Mouse (Mus musculus) olfactory bulb, adult 2 months (tissue): ENCODE measurements around the gene Adcyap1r1. TPM values are rescaled to one million over a fixed set of nuclear protein-coding genes. Genes with fewer than 3 reads are reported as not detected.

Source experiments
- H3K27ac ChIP-seq: fragments of 200-500 bp; 2 replicates; pipeline ENCODE4 v1.5.1; 2012; ENCODE audit warnings: low read depth, low read length; ENCODE audit not compliant: insufficient read depth
- H3K4me1 ChIP-seq: fragments of 200-500 bp; 2 replicates; pipeline ENCODE4 v1.6.1; 2012; ENCODE audit warnings: low read length; ENCODE audit not compliant: control insufficient read depth, insufficient read depth
- H3K4me3 ChIP-seq: fragments of 200-500 bp; 2 replicates; pipeline ENCODE4 v1.5.1; 2012; ENCODE audit warnings: mild to moderate bottlenecking, low read depth, low read length, moderate library complexity; ENCODE audit not compliant: insufficient read depth
- CTCF ChIP-seq: fragments of 200-500 bp; IDR thresholded peaks from 2 replicates; pipeline ENCODE4 v1.5.1; 2012; ENCODE audit warnings: low read depth, mild to moderate bottlenecking, low read length, moderate library complexity; ENCODE audit not compliant: insufficient read depth
- POLR2A ChIP-seq: fragments of 200-500 bp; IDR thresholded peaks from 2 replicates; pipeline ENCODE4 v1.6.1; 2012; ENCODE audit warnings: mild to moderate bottlenecking, low read depth, low read length, moderate library complexity; ENCODE audit not compliant: insufficient read depth
- WGBS: fragments of 180-500 bp; shearing (Covaris S2); methylation state at CpG from one replicate; pipeline ENCODE4 v1.1.7; 2018; 5-methylcytosine and 5-hydroxymethylcytosine counted together
- polyA plus RNA-seq: library from polyadenylated mRNA; stranded (reverse); fragments of >200 nt; gene quantifications from 2 replicates; pipeline ENCODE4 v1.2.4, GENCODE M21; 2012; ENCODE audit warnings: low replicate concordance; ENCODE audit not compliant: missing spikeins, insufficient read depth, insufficient read length

Adcyap1r1 gene
- polyA plus RNA-seq, 1 experiment = not detected

- no peak for TF ChIP-seq POLR2A
- TF ChIP-seq CTCF = no peak
- Histone ChIP-seq H3K4me1 (peaks cover 17% of the 10 kb centered on the region), H3K4me3 (no peak overlapping the region), H3K27ac (no peak overlapping the region)
- 62% methylated on average over 2 of the region's 2 CpGs for WGBS
Measured at GRCm38 (mm10) chr6:55418746-55419410, 32.9 kb upstream of the Adcyap1r1 start.

- Histone ChIP-seq H3K4me3 (no peak overlapping the region), H3K4me1 (peaks cover 17% of the 10 kb centered on the region), H3K27ac (peak overlapping the region; percentile 60)
- 84% methylated on average over 3 of the region's 3 CpGs for WGBS
- TF ChIP-seq POLR2A (no peak), CTCF (no peak)
Measured at GRCm38 (mm10) chr6:55420411-55420810, 31.4 kb upstream of the Adcyap1r1 start.

- H3K4me3 ChIP-seq = no peak overlapping the region
- peak overlapping the region; percentile 60 for H3K27ac ChIP-seq
- H3K4me1 ChIP-seq = peaks cover 17% of the 10 kb centered on the region
- TF ChIP-seq POLR2A = no peak
- no peak for TF ChIP-seq CTCF
- 12% methylated on average over 1 of the region's 1 CpGs for WGBS
Measured at GRCm38 (mm10) chr6:55420869-55421361, 30.9 kb upstream of the Adcyap1r1 start.

GRCm38 (mm10) chr6:55432121-55432520 lies 19.7 kb upstream of the Adcyap1r1 start:
- H3K4me1 ChIP-seq = peaks cover 19% of the 10 kb centered on the region
- TF ChIP-seq POLR2A = no peak
- TF ChIP-seq CTCF = no peak

GRCm38 (mm10) chr6:55434360-55434759 lies 17.4 kb upstream of the Adcyap1r1 start:
- Histone ChIP-seq H3K4me1 (peaks cover 27% of the 10 kb centered on the region), H3K27ac (peak overlapping the region; percentile 88), H3K4me3 (no peak overlapping the region)
- 24% methylated on average over 3 of the region's 3 CpGs for WGBS
- no peak for TF ChIP-seq POLR2A
- TF ChIP-seq CTCF = no peak

More at GRCm38 (mm10) chr6:55432121-55432520, 19.7 kb upstream of the Adcyap1r1 start:
- Histone ChIP-seq H3K4me3 (no peak overlapping the region), H3K27ac (no peak overlapping the region)

GRCm38 (mm10) chr6:55435266-55436159 lies 16.3 kb upstream of the Adcyap1r1 start:
- Histone ChIP-seq H3K4me3 (no peak overlapping the region), H3K4me1 (peaks cover 28% of the 10 kb centered on the region), H3K27ac (peak overlapping the region; percentile 88)
- TF ChIP-seq CTCF (no peak), POLR2A (no peak)
- WGBS = 28% methylated on average over 8 of the region's 8 CpGs

- WGBS = 31% methylated on average over 3 of the region's 3 CpGs
- no peak overlapping the region for H3K4me3 ChIP-seq
- peaks cover 31% of the 10 kb centered on the region for H3K4me1 ChIP-seq
- 0 out of 2 replicates have a peak overlapping the region, but pooled peaks have one; percentile 3 for H3K27ac ChIP-seq
- TF ChIP-seq CTCF (no peak), POLR2A (no peak)
Measured at GRCm38 (mm10) chr6:55437919-55438318, 13.9 kb upstream of the Adcyap1r1 start.

- Histone ChIP-seq H3K4me1 (peaks cover 32% of the 10 kb centered on the region), H3K4me3 (no peak overlapping the region), H3K27ac (no peak overlapping the region)
- TF ChIP-seq POLR2A (no peak), CTCF (no peak)
- 52% methylated on average over 2 of the region's 2 CpGs for WGBS
Measured at GRCm38 (mm10) chr6:55438837-55439236, 12.9 kb upstream of the Adcyap1r1 start.
